Mouse (Mus musculus): ENCODE data around the gene Itgal. TPM values are rescaled to one million over a fixed set of nuclear protein-coding genes. Genes with fewer than 3 reads are reported as not detected.

Itgal gene
- total and polyA plus RNA-seq, 3 experiments, result 0.92 to 9.7 TPM; not detected in 1

GRCm38 (mm10) chr7:127325550-127325949 is 29.5 kb downstream of the Itgal start:
- no peak for DNase-seq (ENCODE audit: low read depth, low spot score)
- Histone ChIP-seq H3K4me1 (ENCODE audit: control insufficient read depth in 1 of 2, insufficient read depth in 2 of 2, low read length in 2 of 2) (no peaks in the 10 kb centered on the region), H3K4me3 (ENCODE audit: control insufficient read depth in 1 of 2, insufficient read depth in 1 of 2, low read depth in 2 of 2, low read length in 2 of 2) (no peak overlapping the region), H3K27ac (ENCODE audit: control insufficient read depth, low read depth, low read length) (no peak overlapping the region), H3K79me2 (ENCODE audit: control insufficient read depth, insufficient read depth, low read length, poor library complexity) (no peaks in the 10 kb centered on the region), H3K36me3 (ENCODE audit: control insufficient read depth in 1 of 2, insufficient read depth in 2 of 2, low read length in 2 of 2) (no peaks in the 10 kb centered on the region), H3K9me3 (replicated peaks; ENCODE audit: insufficient read depth, low read length) (no peaks in the 10 kb centered on the region), H3K9ac (ENCODE audit: control insufficient read depth, low read depth, low read length, poor library complexity, severe bottlenecking) (no peak overlapping the region), H3K27me3 (ENCODE audit: control insufficient read depth in 1 of 2, insufficient read depth in 2 of 2, low read length in 2 of 2) (no peaks in the 10 kb centered on the region)
- TF ChIP-seq JUND (IDR thresholded peaks at IDR 0.05; ENCODE audit: low read depth, low read length) (no peak), POLR2A (IDR thresholded peaks at IDR 0.05; ENCODE audit: control insufficient read depth in 1 of 2, insufficient read depth in 1 of 2, low read depth in 1 of 2, low read length in 2 of 2, poor library complexity in 1 of 2) (no peak), USF2 (IDR thresholded peaks at IDR 0.05; ENCODE audit: borderline replicate concordance in 1 of 2, insufficient read depth in 1 of 2, low read depth in 1 of 2, low read length in 2 of 2) (no peak)

GRCm38 (mm10) chr7:127326685-127327084 is 30.6 kb downstream of the Itgal start:
- Histone ChIP-seq H3K27me3 (ENCODE audit: control insufficient read depth in 1 of 2, insufficient read depth in 2 of 2, low read length in 2 of 2) (no peaks in the 10 kb centered on the region), H3K36me3 (ENCODE audit: control insufficient read depth in 1 of 2, insufficient read depth in 2 of 2, low read length in 2 of 2) (no peaks in the 10 kb centered on the region), H3K4me1 (ENCODE audit: control insufficient read depth in 1 of 2, insufficient read depth in 2 of 2, low read length in 2 of 2) (no peaks in the 10 kb centered on the region), H3K9ac (ENCODE audit: control insufficient read depth, low read depth, low read length, poor library complexity, severe bottlenecking) (no peak overlapping the region), H3K27ac (ENCODE audit: control insufficient read depth, low read depth, low read length) (no peak overlapping the region), H3K9me3 (replicated peaks; ENCODE audit: insufficient read depth, low read length) (no peaks in the 10 kb centered on the region), H3K4me3 (ENCODE audit: control insufficient read depth in 1 of 2, insufficient read depth in 1 of 2, low read depth in 2 of 2, low read length in 2 of 2) (no peak overlapping the region), H3K79me2 (ENCODE audit: control insufficient read depth, insufficient read depth, low read length, poor library complexity) (no peaks in the 10 kb centered on the region)
- DNase-seq (ENCODE audit: low read depth, low spot score), result no peak
- TF ChIP-seq ZKSCAN1 (IDR thresholded peaks at IDR 0.05; ENCODE audit: low read depth, low read length), result no peak
- no peak for TF ChIP-seq USF2 (IDR thresholded peaks at IDR 0.05; ENCODE audit: borderline replicate concordance in 1 of 2, insufficient read depth in 1 of 2, low read depth in 1 of 2, low read length in 2 of 2)
- TF ChIP-seq ZC3H11A (IDR thresholded peaks at IDR 0.05; ENCODE audit: low read depth, low read length), result no peak
- no peak for TF ChIP-seq MAX (IDR thresholded peaks at IDR 0.05; ENCODE audit: low read length)
- no peak for TF ChIP-seq MEF2A (IDR thresholded peaks at IDR 0.05; ENCODE audit: extremely low read depth, insufficient replicate concordance, low read depth, low read length, poor library complexity, severe bottlenecking)
- no peak for TF ChIP-seq NELFE (IDR thresholded peaks at IDR 0.05; ENCODE audit: low read depth, low read length)
- no peak for TF ChIP-seq BHLHE40 (IDR thresholded peaks at IDR 0.05; ENCODE audit: borderline replicate concordance, low read depth, low read length)
- no peak for TF ChIP-seq GABPA (IDR thresholded peaks at IDR 0.05; ENCODE audit: low read depth, low read length)
- TF ChIP-seq MYC (IDR thresholded peaks at IDR 0.05; ENCODE audit: low read depth, low read length), result no peak
- no peak for TF ChIP-seq MXI1 (IDR thresholded peaks at IDR 0.05; ENCODE audit: low read depth, low read length)
- no peak for TF ChIP-seq MAFK (IDR thresholded peaks at IDR 0.05; ENCODE audit: borderline replicate concordance, low read depth, low read length)
- TF ChIP-seq SMC3 (IDR thresholded peaks at IDR 0.05; ENCODE audit: low read depth, low read length), result no peak
- TF ChIP-seq USF1 (IDR thresholded peaks at IDR 0.05; ENCODE audit: low read depth, low read length), result no peak

DNA sequence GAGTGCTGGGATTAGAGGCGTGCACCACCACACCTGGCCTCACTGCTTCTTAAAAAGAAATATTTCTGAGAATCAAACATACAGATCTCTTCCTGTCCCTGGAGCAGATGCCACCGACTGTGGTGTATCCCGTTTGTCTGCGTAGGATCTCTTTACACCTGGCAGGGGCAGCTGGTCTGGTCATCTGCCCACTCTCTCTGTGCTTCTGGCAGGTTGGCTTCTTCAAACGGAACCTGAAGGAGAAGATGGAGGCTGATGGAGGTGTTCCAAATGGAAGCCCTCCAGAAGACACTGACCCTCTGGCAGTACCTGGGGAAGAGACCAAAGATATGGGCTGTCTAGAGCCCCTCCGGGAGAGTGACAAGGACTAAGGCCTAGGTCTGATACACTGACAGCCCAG is 37.2 kb downstream of the Itgal start:
- DNase-seq (ENCODE audit: low read depth, low spot score), result no peak
- H3K79me2 ChIP-seq (ENCODE audit: control insufficient read depth, insufficient read depth, low read length, poor library complexity), result no peaks in the 10 kb centered on the region
- no peaks in the 10 kb centered on the region for H3K27me3 ChIP-seq (ENCODE audit: control insufficient read depth in 1 of 2, insufficient read depth in 2 of 2, low read length in 2 of 2)
- H3K4me1 ChIP-seq (ENCODE audit: control insufficient read depth in 1 of 2, insufficient read depth in 2 of 2, low read length in 2 of 2), result no peaks in the 10 kb centered on the region
- no peak for TF ChIP-seq TBP (IDR thresholded peaks at IDR 0.05; ENCODE audit: low read depth, low read length)
- no peak overlapping the region for H3K4me3 ChIP-seq (ENCODE audit: control insufficient read depth in 1 of 2, insufficient read depth in 1 of 2, low read depth in 2 of 2, low read length in 2 of 2)
- H3K9me3 ChIP-seq (replicated peaks; ENCODE audit: insufficient read depth, low read length), result no peaks in the 10 kb centered on the region
- H3K27ac ChIP-seq (ENCODE audit: control insufficient read depth, low read depth, low read length), result no peak overlapping the region
- no peak overlapping the region for H3K9ac ChIP-seq (ENCODE audit: control insufficient read depth, low read depth, low read length, poor library complexity, severe bottlenecking)
- no peaks in the 10 kb centered on the region for H3K36me3 ChIP-seq (ENCODE audit: control insufficient read depth in 1 of 2, insufficient read depth in 2 of 2, low read length in 2 of 2)

Data from MEL (cell line).